Mouse (Mus musculus) midbrain, embryonic 15.5 days (tissue): ENCODE results near the gene Trim25. TPM values are rescaled to one million over a fixed set of nuclear protein-coding genes. Genes with fewer than 3 reads are reported as not detected.
A peak's percentile ranks its signal among the peaks of the same experiment; 100 is the strongest.
"Not testable (repeated sequence)": the region's sequence is repeated elsewhere in the genome, so short reads cannot be mapped to it uniquely, and the experiment has no call there.

Experiments used
- ATAC-seq: fragments of 200-750 bp; cut with Nextera tagmentation; replicated peaks from 2 replicates; pipeline ENCODE4 v1.8.0; 2017; ENCODE audit warnings: moderate TSS enrichment
- H3K27ac ChIP-seq: fragments of 300-500 bp; sonication (generic); 2 replicates; pipeline ENCODE4 v1.5.1; 2015; ENCODE audit warnings: mild to moderate bottlenecking, inconsistent platforms
- H3K27me3 ChIP-seq: fragments of 300-500 bp; sonication (generic); replicated peaks from 2 replicates; pipeline ENCODE4 v1.6.1; 2015; ENCODE audit warnings: inconsistent platforms
- H3K36me3 ChIP-seq: fragments of 300-500 bp; sonication (generic); replicated peaks from 2 replicates; pipeline ENCODE4 v1.6.1; 2015; ENCODE audit warnings: inconsistent platforms
- H3K4me1 ChIP-seq: fragments of 300-500 bp; sonication (generic); 2 replicates; pipeline ENCODE4 v1.6.1; 2015; ENCODE audit warnings: inconsistent platforms
- H3K4me2 ChIP-seq: fragments of 300-500 bp; sonication (generic); 2 replicates; pipeline ENCODE4 v1.6.1; 2015; ENCODE audit warnings: inconsistent platforms, mild to moderate bottlenecking, moderate library complexity
- H3K4me3 ChIP-seq: fragments of 300-500 bp; sonication (generic); 2 replicates; pipeline ENCODE4 v1.5.1; 2015; ENCODE audit warnings: mild to moderate bottlenecking, inconsistent platforms
- H3K9ac ChIP-seq: fragments of 300-500 bp; sonication (generic); 2 replicates; pipeline ENCODE4 v1.6.1; 2015; ENCODE audit warnings: mild to moderate bottlenecking, inconsistent platforms
- H3K9me3 ChIP-seq: fragments of 300-500 bp; sonication (generic); 2 replicates; pipeline ENCODE4 v1.6.1; 2016; ENCODE audit warnings: inconsistent platforms
- WGBS: fragments of 180-500 bp; shearing (Covaris S2); methylation state at CpG from one replicate; pipeline ENCODE4 v1.1.7; 2015; ENCODE audit warnings: mixed read lengths; 5-methylcytosine and 5-hydroxymethylcytosine counted together
- polyA plus RNA-seq: library from polyadenylated mRNA; unstranded; fragments of >200 nt; fragmentation: Nextera tagmentation; extraction: Ambion mirVana; gene quantifications from 2 replicates; pipeline ENCODE4 v1.2.1, GENCODE M21; 2015

Trim25 gene
- polyA plus RNA-seq, 1 experiment from 2014 or later, result 4.7 TPM

GRCm38 (mm10) chr11:88997343-88997742 is 1.8 kb upstream of the Trim25 start:
- not testable (repeated sequence) for H3K9ac ChIP-seq, ATAC-seq, H3K4me2 ChIP-seq, H3K4me1 ChIP-seq, H3K36me3 ChIP-seq, H3K4me3 ChIP-seq, H3K27ac ChIP-seq, H3K9me3 ChIP-seq
- H3K27me3 ChIP-seq, result peaks cover 18% of the 10 kb centered on the region
- 87% methylated on average over 5 of the region's 5 CpGs for WGBS

- Histone ChIP-seq H3K9me3 (no peaks in the 10 kb centered on the region), H3K27me3 (peaks cover 18% of the 10 kb centered on the region), H3K4me2 (no peak overlapping the region), H3K27ac (no peak overlapping the region), H3K9ac (no peak overlapping the region), H3K4me1 (peaks cover 7% of the 10 kb centered on the region; the same call in 1 of the 2 replicates), H3K36me3 (no peaks in the 10 kb centered on the region), H3K4me3 (no peak overlapping the region)
- ATAC-seq, result no peak
- WGBS, result 16% methylated on average over 3 of the region's 3 CpGs
Measured at GRCm38 (mm10) chr11:88998406-88998805, 770 bp upstream of the Trim25 start.

GRCm38 (mm10) chr11:88999723-89000526 is 749 bp downstream of the Trim25 start:
- Histone ChIP-seq H3K9ac (no peak overlapping the region), H3K4me1 (peaks cover 7% of the 10 kb centered on the region; the same call in 1 of the 2 replicates), H3K36me3 (no peaks in the 10 kb centered on the region), H3K4me2 (peak overlapping the region; percentile 47), H3K4me3 (peak overlapping the region; percentile 35), H3K9me3 (no peaks in the 10 kb centered on the region), H3K27me3 (peaks cover 18% of the 10 kb centered on the region), H3K27ac (no peak overlapping the region)
- ATAC-seq, result no peak
- WGBS, result 27% methylated on average over 33 of the region's 33 CpGs

GRCm38 (mm10) chr11:89000527-89000819 is 1.3 kb downstream of the Trim25 start:
- Histone ChIP-seq H3K4me2 (no peak overlapping the region), H3K9ac (no peak overlapping the region), H3K36me3 (no peaks in the 10 kb centered on the region), H3K27me3 (peaks cover 18% of the 10 kb centered on the region), H3K27ac (no peak overlapping the region), H3K4me1 (peaks cover 7% of the 10 kb centered on the region; the same call in 1 of the 2 replicates), H3K9me3 (no peaks in the 10 kb centered on the region), H3K4me3 (peak overlapping the region; percentile 35; the same call in 1 of the 2 replicates)
- no peak for ATAC-seq

- Histone ChIP-seq H3K4me1 (peaks cover 7% of the 10 kb centered on the region; the same call in 1 of the 2 replicates), H3K36me3 (no peaks in the 10 kb centered on the region), H3K27ac (no peak overlapping the region), H3K27me3 (peaks cover 18% of the 10 kb centered on the region), H3K9me3 (no peaks in the 10 kb centered on the region), H3K4me2 (no peak overlapping the region), H3K9ac (no peak overlapping the region), H3K4me3 (no peak overlapping the region)
- 96% methylated on average over 7 of the region's 7 CpGs for WGBS
- ATAC-seq, result no peak
Measured at GRCm38 (mm10) chr11:89001569-89001968, 2.4 kb downstream of the Trim25 start.

GRCm38 (mm10) chr11:89002068-89002467 is 2.9 kb downstream of the Trim25 start:
- H3K9me3 ChIP-seq, result no peaks in the 10 kb centered on the region
- H3K4me2 ChIP-seq, result no peak overlapping the region
- H3K4me1 ChIP-seq, result peaks cover 7% of the 10 kb centered on the region; the same call in 1 of the 2 replicates
- peaks cover 18% of the 10 kb centered on the region for H3K27me3 ChIP-seq
- 91% methylated on average over 5 of the region's 5 CpGs for WGBS
- no peak overlapping the region for H3K4me3 ChIP-seq
- no peak overlapping the region for H3K9ac ChIP-seq
- no peak overlapping the region for H3K27ac ChIP-seq
- ATAC-seq, result no peak
- H3K36me3 ChIP-seq, result no peaks in the 10 kb centered on the region

GRCm38 (mm10) chr11:89002621-89003020 is 3.4 kb downstream of the Trim25 start:
- H3K9ac ChIP-seq, result no peak overlapping the region
- no peak overlapping the region for H3K27ac ChIP-seq
- WGBS, result 72% methylated on average over 5 of the region's 5 CpGs
- H3K36me3 ChIP-seq, result no peaks in the 10 kb centered on the region
- H3K4me2 ChIP-seq, result no peak overlapping the region
- ATAC-seq, result no peak
- H3K9me3 ChIP-seq, result no peaks in the 10 kb centered on the region
- H3K4me3 ChIP-seq, result no peak overlapping the region
- peaks cover 18% of the 10 kb centered on the region for H3K27me3 ChIP-seq
- H3K4me1 ChIP-seq, result peaks cover 7% of the 10 kb centered on the region; the same call in 1 of the 2 replicates

GRCm38 (mm10) chr11:89003078-89003477 is 3.9 kb downstream of the Trim25 start:
- H3K4me1 ChIP-seq, result peaks cover 7% of the 10 kb centered on the region; the same call in 1 of the 2 replicates
- H3K9ac ChIP-seq, result no peak overlapping the region
- 69% methylated on average over 6 of the region's 6 CpGs for WGBS
- H3K4me3 ChIP-seq, result no peak overlapping the region
- H3K27me3 ChIP-seq, result peaks cover 18% of the 10 kb centered on the region
- H3K9me3 ChIP-seq, result no peaks in the 10 kb centered on the region
- no peak overlapping the region for H3K4me2 ChIP-seq
- H3K36me3 ChIP-seq, result no peaks in the 10 kb centered on the region
- ATAC-seq, result no peak
- H3K27ac ChIP-seq, result no peak overlapping the region

GRCm38 (mm10) chr11:89003726-89004125 is 4.5 kb downstream of the Trim25 start:
- H3K36me3 ChIP-seq, result no peaks in the 10 kb centered on the region
- H3K27me3 ChIP-seq, result peaks cover 16% of the 10 kb centered on the region
- no peak for ATAC-seq
- 86% methylated on average over 4 of the region's 4 CpGs for WGBS
- H3K27ac ChIP-seq, result no peak overlapping the region
- no peak overlapping the region for H3K4me3 ChIP-seq
- no peaks in the 10 kb centered on the region for H3K9me3 ChIP-seq
- H3K4me2 ChIP-seq, result no peak overlapping the region
- peaks cover 7% of the 10 kb centered on the region; the same call in 1 of the 2 replicates for H3K4me1 ChIP-seq
- no peak overlapping the region for H3K9ac ChIP-seq

- Histone ChIP-seq H3K36me3 (no peaks in the 10 kb centered on the region), H3K9me3 (no peaks in the 10 kb centered on the region), H3K27ac (no peak overlapping the region), H3K4me2 (no peak overlapping the region), H3K4me3 (no peak overlapping the region), H3K27me3 (no peaks in the 10 kb centered on the region), H3K4me1 (no peaks in the 10 kb centered on the region), H3K9ac (no peak overlapping the region)
- WGBS, result 86% methylated on average over 5 of the region's 5 CpGs
- ATAC-seq, result no peak
Measured at GRCm38 (mm10) chr11:89005473-89005872, 6.3 kb downstream of the Trim25 start.

- no peak overlapping the region for H3K4me3 ChIP-seq
Measured at GRCm38 (mm10) chr11:89006404-89006803, 7.2 kb downstream of the Trim25 start.

GRCm38 (mm10) chr11:89007582-89007981 is 8.4 kb downstream of the Trim25 start:
- Histone ChIP-seq H3K36me3 (no peaks in the 10 kb centered on the region), H3K4me2 (no peak overlapping the region), H3K9me3 (no peaks in the 10 kb centered on the region), H3K27me3 (no peaks in the 10 kb centered on the region), H3K9ac (no peak overlapping the region), H3K4me3 (no peak overlapping the region), H3K4me1 (no peaks in the 10 kb centered on the region), H3K27ac (no peak overlapping the region)
- WGBS, result 79% methylated on average over 3 of the region's 3 CpGs
- no peak for ATAC-seq

More at GRCm38 (mm10) chr11:89006404-89006803, 7.2 kb downstream of the Trim25 start:
- H3K27me3 ChIP-seq, result no peaks in the 10 kb centered on the region
- no peaks in the 10 kb centered on the region for H3K9me3 ChIP-seq
- no peak for ATAC-seq
- no peaks in the 10 kb centered on the region for H3K36me3 ChIP-seq
- H3K4me2 ChIP-seq, result no peak overlapping the region
- no peak overlapping the region for H3K27ac ChIP-seq
- H3K4me1 ChIP-seq, result no peaks in the 10 kb centered on the region
- H3K9ac ChIP-seq, result no peak overlapping the region

- H3K27me3 ChIP-seq, result no peaks in the 10 kb centered on the region
- ATAC-seq, result no peak
- H3K36me3 ChIP-seq, result no peaks in the 10 kb centered on the region
- no peak overlapping the region for H3K9ac ChIP-seq
- H3K9me3 ChIP-seq, result no peaks in the 10 kb centered on the region
- no peak overlapping the region for H3K27ac ChIP-seq
- H3K4me2 ChIP-seq, result no peak overlapping the region
- no peaks in the 10 kb centered on the region for H3K4me1 ChIP-seq
- WGBS, result 90% methylated on average over 9 of the region's 9 CpGs
- no peak overlapping the region for H3K4me3 ChIP-seq
Measured at GRCm38 (mm10) chr11:89009066-89009465, 9.9 kb downstream of the Trim25 start.
